20 mouse cellular contexts compared by ENCODE assay signal in the genomic region with DNA sequence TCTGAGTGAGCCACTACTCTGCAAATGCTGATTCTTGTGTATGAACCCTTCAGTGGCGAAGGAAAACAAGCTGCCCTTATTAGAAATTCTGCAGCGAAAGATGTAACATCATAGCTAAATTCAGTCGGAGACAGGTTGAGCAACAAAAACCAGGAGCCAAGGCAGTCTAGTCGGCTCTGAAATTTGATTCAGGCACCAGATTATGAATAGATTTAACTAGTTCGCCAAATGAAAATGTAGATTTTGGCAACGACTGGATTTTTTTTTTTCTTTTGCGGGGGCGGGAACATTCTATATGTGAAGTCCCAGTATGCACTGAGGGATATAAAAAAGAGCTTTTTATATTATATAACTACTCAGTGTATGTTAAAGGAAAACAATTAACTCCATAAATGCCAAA.
DNase-seq lines count a peak whose midpoint lies in the region; ATAC-seq and TF ChIP-seq lines count a peak whose summit lies in the region.
"Had no signal": no experiment of that assay in that cellular context is flagged by ENCODE, and none has a peak within 500 bp of the region (broad histone marks: within the 10 kb centered on the region; RNA-seq: fewer than 3 reads in every experiment).

No protein-coding gene starts in this region.

- DNase-seq in right cerebral cortex, adult 18-20 months = peak; percentile 44
- DNase-seq in right cerebral cortex, postnatal 4 days = no peak
- peak; percentile 31 for DNase-seq in gonadal fat pad, adult 2 months (ENCODE audit: low read depth)
- DNase-seq in limb, embryonic 14.5 days (ENCODE audit: low spot score) = peak; percentile 55
- DNase-seq in telencephalon, adult 2 months (ENCODE audit: low read depth, low spot score) = peak; percentile 62
- DNase-seq in spleen, postnatal 36 days (ENCODE audit: low spot score in 2 of 2) = no peak
- no peak for DNase-seq in kidney, postnatal 10 days
- DNase-seq: B cell, adult 2 months; cerebellum, adult 2 months; cerebellum, postnatal 36 days; gastrocnemius, postnatal 10 days; kidney, adult 2 months; kidney, postnatal 25 days; layer of hippocampus, adult 9-11 months; thymus, postnatal 4 days had no signal

- ATAC-seq in limb, embryonic 14.5 days (ENCODE audit: low FRiP score, low read depth) = no peak
- ATAC-seq in intestine, embryonic 15.5 days = no peak

- 57% methylated on average over 8 of the region's 8 CpGs for WGBS in limb, embryonic 14.5 days
- 84% methylated on average over 8 of the region's 8 CpGs for WGBS in intestine, embryonic 15.5 days

- H3K9ac ChIP-seq in limb, embryonic 14.5 days (ENCODE audit: low read depth, low read length, severe bottlenecking) = no peak overlapping the region
- no peak overlapping the region for H3K9ac ChIP-seq in intestine, embryonic 15.5 days
- H3K9ac ChIP-seq: liver, embryonic 14.5 days; lung, embryonic 15.5 days had no signal

- no peaks in the 10 kb centered on the region for H3K9me3 ChIP-seq in limb, embryonic 14.5 days (ENCODE audit: control insufficient read depth, low read length)
- no peaks in the 10 kb centered on the region for H3K9me3 ChIP-seq in intestine, embryonic 15.5 days
- H3K9me3 ChIP-seq: lung, embryonic 15.5 days; midbrain, embryonic 10.5 days had no signal

- no peaks in the 10 kb centered on the region for H3K27me3 ChIP-seq in limb, embryonic 14.5 days (ENCODE audit: control insufficient read depth, insufficient read depth, low read length)
- no peaks in the 10 kb centered on the region for H3K27me3 ChIP-seq in intestine, embryonic 15.5 days (replicated peaks)
- H3K27me3 ChIP-seq: lung, embryonic 15.5 days had no signal

- peak overlapping the region; percentile 62; the same call in 1 of the 2 replicates for H3K27ac ChIP-seq in limb, embryonic 14.5 days (replicated peaks; ENCODE audit: low read depth, low read length)
- no peak overlapping the region for H3K27ac ChIP-seq in intestine, embryonic 15.5 days
- H3K27ac ChIP-seq: liver, embryonic 14.5 days; lung, embryonic 15.5 days; macrophage; midbrain, embryonic 10.5 days had no signal

- no peak overlapping the region for H3K4me3 ChIP-seq in limb, embryonic 14.5 days (replicated peaks; ENCODE audit: low read length)
- no peak overlapping the region for H3K4me3 ChIP-seq in intestine, embryonic 15.5 days (replicated peaks)
- H3K4me3 ChIP-seq: lung, embryonic 15.5 days; midbrain, embryonic 10.5 days had no signal

- no peaks in the 10 kb centered on the region for H3K4me1 ChIP-seq in limb, embryonic 14.5 days (ENCODE audit: control insufficient read depth, insufficient read depth, low read length)
- no peaks in the 10 kb centered on the region for H3K4me1 ChIP-seq in intestine, embryonic 15.5 days (replicated peaks)
- H3K4me1 ChIP-seq: lung, embryonic 15.5 days; midbrain, embryonic 10.5 days had no signal

- no peak for TF ChIP-seq POLR2A in limb, embryonic 14.5 days (IDR thresholded peaks at IDR 0.05; ENCODE audit: borderline replicate concordance, extremely low read depth, insufficient read depth, insufficient read length)

- no peaks in the 10 kb centered on the region for H3K36me3 ChIP-seq in limb, embryonic 14.5 days (ENCODE audit: control insufficient read depth, insufficient read depth, low read length)
- H3K36me3 ChIP-seq in intestine, embryonic 15.5 days = no peaks in the 10 kb centered on the region
- H3K36me3 ChIP-seq: lung, embryonic 15.5 days; midbrain, embryonic 10.5 days had no signal

- H3K4me2 ChIP-seq in limb, embryonic 14.5 days (replicated peaks; ENCODE audit: low read depth, low read length, severe bottlenecking) = no peak overlapping the region
- no peak overlapping the region for H3K4me2 ChIP-seq in intestine, embryonic 15.5 days (replicated peaks)
- H3K4me2 ChIP-seq: lung, embryonic 15.5 days had no signal

Comparison
In these comparisons a context has a peak if more than half of its experiments do, and no peak if none do; other contexts are left out.
1. DNase-seq: peak in right cerebral cortex, adult 18-20 months (single experiment), gonadal fat pad, adult 2 months (single experiment), limb, embryonic 14.5 days (single experiment) and telencephalon, adult 2 months (single experiment); none in right cerebral cortex, postnatal 4 days (single experiment), spleen, postnatal 36 days (0 of 2) and kidney, postnatal 10 days (single experiment).